Mouse (Mus musculus) gastrocnemius, postnatal 10 days (tissue): ENCODE results near the gene St3gal6. TPM values are rescaled to one million over a fixed set of nuclear protein-coding genes. Genes with fewer than 3 reads are reported as not detected.

Experiments used
- DNase-seq: peaks from one replicate; pipeline ENCODE4 v3.0.0; 2021; ENCODE audit warnings: mixed read lengths
- total RNA-seq, 2 experiments: library from RNA; stranded (reverse); gene quantifications; 2 replicates each; pipeline ENCODE4 v1.2.3; 2021

St3gal6 gene
- total RNA-seq, 2 experiments from 2014 or later = 37.3 to 40.5 TPM

- no peak for DNase-seq
Measured at GRCm38 (mm10) chr16:58421696-58422354, 102.2 kb downstream of the St3gal6 start.

Other genes starting within 250 kb of the St3gal6 start
- gene Dcbld2, start 115.8 kb downstream of the St3gal6 start, total RNA-seq = 10 to 100 TPM; 10.5 to 14.7 TPM
- gene Gm813, start 92.7 kb upstream of the St3gal6 start, total RNA-seq = not detected
- not detected for gene E330017A01Rik, start 114.5 kb upstream of the St3gal6 start, total RNA-seq
- gene Cpox, start 146.0 kb upstream of the St3gal6 start, total RNA-seq = 10 to 100 TPM; 12.0 to 12.4 TPM
- not detected for gene Gpr15, start 194.8 kb upstream of the St3gal6 start, total RNA-seq
- gene Cldnd1, start 203.7 kb upstream of the St3gal6 start, total RNA-seq = 10 to 100 TPM; 54.6 to 68.2 TPM
- gene Olfr172, start 238.9 kb upstream of the St3gal6 start, total RNA-seq = not detected